Mouse (Mus musculus): Measurements from ENCODE around the gene Fubp3.

Gene Fubp3

GRCm38 (mm10) chr2:31633531-31633930 is 61.1 kb downstream of the Fubp3 start:
- no peak for DNase-seq

- no peak for DNase-seq
Measured at GRCm38 (mm10) chr2:31635281-31636137, 63.1 kb downstream of the Fubp3 start.

- DNase-seq = peak; percentile 45 to 48
Measured at GRCm38 (mm10) chr2:31636138-31636741, 63.8 kb downstream of the Fubp3 start.

GRCm38 (mm10) chr2:31636742-31637141 is 64.3 kb downstream of the Fubp3 start:
- peak in 1 of 2 experiments; percentile 28 for DNase-seq

- DNase-seq = no peak
Measured at GRCm38 (mm10) chr2:31637311-31637710, 64.9 kb downstream of the Fubp3 start.

- DNase-seq = peak; percentile 67 to 71
Measured at GRCm38 (mm10) chr2:31637807-31638206, 65.4 kb downstream of the Fubp3 start.

GRCm38 (mm10) chr2:31638581-31639465 is 66.4 kb downstream of the Fubp3 start:
- DNase-seq = no peak

GRCm38 (mm10) chr2:31639466-31639760 is 67.0 kb downstream of the Fubp3 start:
- DNase-seq = no peak

- DNase-seq = no peak
Measured at GRCm38 (mm10) chr2:31639901-31640608, 67.6 kb downstream of the Fubp3 start, which contains the start of gene Prdm12. TSS of gene Prdm12 (plus strand) at chr2:31640037.

- DNase-seq = peak; percentile 30 to 40
Measured at GRCm38 (mm10) chr2:31640609-31641507, 68.4 kb downstream of the Fubp3 start.

GRCm38 (mm10) chr2:31641508-31641830 is 69.0 kb downstream of the Fubp3 start:
- no peak for DNase-seq

- no peak for DNase-seq
Measured at GRCm38 (mm10) chr2:31641929-31642328, 69.5 kb downstream of the Fubp3 start.

GRCm38 (mm10) chr2:31653971-31654853 is 81.8 kb downstream of the Fubp3 start:
- peak; percentile 62 to 64 for DNase-seq

- DNase-seq = peak; percentile 88 to 90
Measured at GRCm38 (mm10) chr2:31654854-31655559, 82.6 kb downstream of the Fubp3 start.

GRCm38 (mm10) chr2:31656374-31656773 is 83.9 kb downstream of the Fubp3 start:
- DNase-seq = no peak

GRCm38 (mm10) chr2:31662939-31663803 is 90.7 kb downstream of the Fubp3 start:
- DNase-seq = no peak

- DNase-seq = no peak
Measured at GRCm38 (mm10) chr2:31663804-31664180, 91.3 kb downstream of the Fubp3 start.

Data from cerebellum, postnatal 10 days (tissue).